Mouse (Mus musculus): ENCODE results near the gene T2. TPM values are rescaled to one million over a fixed set of nuclear protein-coding genes. Genes with fewer than 3 reads are reported as not detected.

The T2 gene
- polyA plus RNA-seq, 1 experiment from 2014 or later: 0.66 TPM

DNA sequence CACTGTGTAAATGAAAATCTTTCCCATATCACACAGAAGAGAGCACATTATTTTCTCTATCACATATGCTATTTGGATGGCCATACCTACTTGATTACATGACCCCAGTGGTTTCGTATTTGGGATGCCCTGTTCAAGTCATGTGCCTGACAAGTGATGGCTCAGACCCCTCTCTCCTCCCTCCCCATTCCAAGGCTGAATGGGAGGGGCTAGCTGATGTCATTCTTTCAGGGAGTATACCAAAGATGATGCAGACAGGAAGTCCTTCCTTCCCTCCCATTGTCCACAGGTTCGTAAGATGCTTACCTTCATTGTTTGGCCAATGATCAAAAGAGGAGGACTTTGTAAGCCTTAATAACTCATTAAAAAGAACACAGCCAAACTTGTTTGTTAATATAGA lies 13.4 kb downstream of the T2 start:
- no peaks in the 10 kb centered on the region for H3K9me3 ChIP-seq (replicated peaks)
- H3K4me3 ChIP-seq (replicated peaks): no peak overlapping the region
- H3K4me2 ChIP-seq: no peak overlapping the region
- no peaks in the 10 kb centered on the region for H3K36me3 ChIP-seq
- no peak overlapping the region for H3K27ac ChIP-seq
- no peak overlapping the region for H3K9ac ChIP-seq
- ATAC-seq (replicated peaks; ENCODE audit: low FRiP score): no peak
- 76% methylated on average over 2 of the region's 2 CpGs for WGBS
- H3K27me3 ChIP-seq: 0 out of 2 replicates have a peak, but pooled peaks cover 3% of the 10 kb centered on the region
- peaks cover 32% of the 10 kb centered on the region for H3K4me1 ChIP-seq

- ATAC-seq (replicated peaks; ENCODE audit: low FRiP score): no peak
- no peak overlapping the region for H3K9ac ChIP-seq
- H3K4me1 ChIP-seq: peaks cover 32% of the 10 kb centered on the region
- WGBS: 31% methylated on average over 13 of the region's 13 CpGs
- no peaks in the 10 kb centered on the region for H3K9me3 ChIP-seq (replicated peaks)
- no peak overlapping the region for H3K4me3 ChIP-seq (replicated peaks)
- no peak overlapping the region for H3K4me2 ChIP-seq
- H3K36me3 ChIP-seq: no peaks in the 10 kb centered on the region
- H3K27me3 ChIP-seq: 0 out of 2 replicates have a peak, but pooled peaks cover 3% of the 10 kb centered on the region
- H3K27ac ChIP-seq: no peak overlapping the region
Observed at GRCm38 (mm10) chr17:8370634-8371229, 14.9 kb downstream of the T2 start.

DNA sequence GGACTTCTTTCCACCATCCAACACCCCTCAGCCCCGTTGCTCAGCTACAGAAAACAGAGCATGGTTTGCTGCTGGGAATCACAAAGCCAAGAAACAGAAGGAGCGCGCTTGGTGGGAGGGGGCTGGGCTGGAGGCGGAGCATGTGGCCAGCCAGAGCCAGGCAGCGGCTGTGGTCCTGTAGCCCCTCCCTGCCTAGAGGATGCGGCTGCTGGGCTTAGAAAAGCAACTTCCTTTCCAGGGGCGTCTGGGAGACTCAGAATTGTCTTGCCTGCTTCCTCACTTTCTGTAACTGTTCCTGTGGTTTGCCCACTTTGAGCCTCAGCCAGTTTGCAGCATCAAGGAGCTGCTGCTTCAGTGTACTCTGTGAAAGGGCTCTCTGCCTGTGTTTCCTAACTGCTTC lies 16.0 kb downstream of the T2 start:
- H3K9ac ChIP-seq: peak overlapping the region; percentile 29
- peak overlapping the region; percentile 66 for H3K4me2 ChIP-seq

GRCm38 (mm10) chr17:8372286-8373046 lies 16.7 kb downstream of the T2 start:
- WGBS: 1% methylated on average over 18 of the region's 18 CpGs
- Histone ChIP-seq H3K36me3 (no peaks in the 10 kb centered on the region), H3K9ac (peak overlapping the region; percentile 29), H3K4me3 (replicated peaks) (peak overlapping the region; percentile 31), H3K27me3 (0 out of 2 replicates have a peak, but pooled peaks cover 3% of the 10 kb centered on the region), H3K4me2 (peak overlapping the region; percentile 66), H3K27ac (peak overlapping the region; percentile 90), H3K4me1 (peaks cover 30% of the 10 kb centered on the region), H3K9me3 (replicated peaks) (no peaks in the 10 kb centered on the region)
- peak; percentile 50 for ATAC-seq (replicated peaks; ENCODE audit: low FRiP score)

More for the DNA sequence above, 16.0 kb downstream of the T2 start:
- Histone ChIP-seq H3K4me3 (replicated peaks) (peak overlapping the region; percentile 31), H3K27me3 (0 out of 2 replicates have a peak, but pooled peaks cover 3% of the 10 kb centered on the region), H3K4me1 (peaks cover 32% of the 10 kb centered on the region), H3K9me3 (replicated peaks) (no peaks in the 10 kb centered on the region), H3K36me3 (no peaks in the 10 kb centered on the region), H3K27ac (peak overlapping the region; percentile 90)
- ATAC-seq (replicated peaks; ENCODE audit: low FRiP score): peak; percentile 91
- WGBS: 0% methylated on average over 7 of the region's 7 CpGs

DNA sequence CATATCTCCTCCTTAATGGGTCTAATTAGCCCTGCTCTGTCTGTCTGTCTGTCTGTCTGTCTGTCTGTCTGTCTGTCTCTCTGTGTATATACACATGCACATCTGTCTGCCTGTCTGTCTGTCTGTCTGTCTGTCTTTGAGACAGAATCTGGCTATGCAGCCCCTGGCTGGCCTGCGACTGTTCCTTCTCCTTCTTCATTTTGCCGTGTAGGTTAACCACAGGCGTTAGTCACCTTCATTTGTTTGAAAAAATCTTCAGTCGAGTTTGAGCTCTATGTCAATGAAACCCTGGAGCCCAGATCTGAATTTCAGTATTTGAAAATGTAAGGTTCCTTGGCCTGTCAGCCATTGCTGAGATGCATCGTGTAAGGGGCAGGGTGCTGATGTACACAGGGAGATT lies 21.5 kb downstream of the T2 start:
- Histone ChIP-seq H3K4me3 (replicated peaks) (no peak overlapping the region), H3K9ac (no peak overlapping the region), H3K27me3 (no peaks in the 10 kb centered on the region), H3K9me3 (replicated peaks) (no peaks in the 10 kb centered on the region), H3K27ac (no peak overlapping the region), H3K36me3 (no peaks in the 10 kb centered on the region), H3K4me2 (no peak overlapping the region), H3K4me1 (peaks cover 4% of the 10 kb centered on the region)
- no peak for ATAC-seq (replicated peaks; ENCODE audit: low FRiP score)
- 68% methylated on average over 5 of the region's 5 CpGs for WGBS

GRCm38 (mm10) chr17:8385441-8385840 lies 29.6 kb downstream of the T2 start:
- H3K4me2 ChIP-seq: no peak overlapping the region
- H3K27ac ChIP-seq: no peak overlapping the region
- no peaks in the 10 kb centered on the region for H3K9me3 ChIP-seq (replicated peaks)
- no peak for ATAC-seq (replicated peaks; ENCODE audit: low FRiP score)
- peaks cover 9% of the 10 kb centered on the region for H3K4me1 ChIP-seq
- no peaks in the 10 kb centered on the region for H3K36me3 ChIP-seq
- H3K4me3 ChIP-seq (replicated peaks): no peak overlapping the region
- H3K27me3 ChIP-seq: peaks cover 34% of the 10 kb centered on the region
- H3K9ac ChIP-seq: no peak overlapping the region
- 95% methylated on average over 2 of the region's 2 CpGs for WGBS

GRCm38 (mm10) chr17:8388463-8388862 lies 32.7 kb downstream of the T2 start:
- Histone ChIP-seq H3K4me2 (peak overlapping the region; percentile 56), H3K4me3 (replicated peaks) (peak overlapping the region; percentile 30), H3K9me3 (replicated peaks) (no peaks in the 10 kb centered on the region), H3K27me3 (peaks cover 50% of the 10 kb centered on the region), H3K27ac (no peak overlapping the region), H3K9ac (no peak overlapping the region), H3K4me1 (peaks cover 9% of the 10 kb centered on the region), H3K36me3 (no peaks in the 10 kb centered on the region)
- no peak for ATAC-seq (replicated peaks; ENCODE audit: low FRiP score)
- WGBS: 1% methylated on average over 13 of the region's 13 CpGs

DNA sequence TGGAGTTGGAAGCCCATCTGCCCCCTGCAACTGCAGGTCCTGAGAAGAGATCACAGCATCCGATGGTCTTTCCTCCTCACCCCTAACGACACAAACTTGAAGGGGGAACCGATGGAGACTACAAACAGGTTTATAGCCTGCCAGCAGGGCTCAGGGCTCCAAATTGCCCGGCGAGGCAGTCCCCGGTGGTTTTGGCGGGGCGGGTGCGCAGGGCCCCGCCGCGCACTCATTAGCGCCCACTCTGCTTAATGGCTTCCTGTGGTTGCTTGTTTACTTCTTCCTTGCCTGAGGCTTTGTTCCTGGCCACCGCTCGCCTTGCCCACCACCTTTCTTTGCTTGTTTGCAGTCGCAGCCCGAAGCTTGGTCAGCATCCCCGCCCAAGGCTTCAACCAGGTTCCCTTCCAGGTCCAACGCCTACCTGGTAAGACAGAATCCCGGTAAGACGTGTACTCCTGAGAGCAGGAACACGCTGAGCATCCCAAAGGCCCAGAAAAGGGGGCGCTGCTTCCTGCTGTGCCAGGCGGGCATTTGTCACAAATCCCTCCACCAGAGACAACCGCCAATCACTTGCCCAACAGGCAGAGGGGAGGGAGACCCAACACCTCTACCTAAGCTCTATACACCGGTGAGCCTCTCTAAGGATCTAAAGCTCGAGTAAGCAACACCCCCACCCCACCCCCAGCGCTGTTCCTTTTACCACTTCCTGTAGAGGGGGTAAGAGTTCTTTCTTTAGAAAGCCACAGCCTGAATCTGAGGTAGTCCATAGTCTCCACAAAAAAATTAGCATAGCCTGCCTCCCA lies 33.4 kb downstream of the T2 start:
- Histone ChIP-seq H3K27ac (no peak overlapping the region), H3K9me3 (replicated peaks) (no peaks in the 10 kb centered on the region), H3K36me3 (no peaks in the 10 kb centered on the region), H3K4me1 (peaks cover 9% of the 10 kb centered on the region), H3K9ac (no peak overlapping the region), H3K27me3 (peaks cover 50% of the 10 kb centered on the region), H3K4me3 (replicated peaks) (peak overlapping the region; percentile 30), H3K4me2 (peak overlapping the region; percentile 56)
- 0 out of 2 replicates have a peak, but pooled peaks have one; percentile 52 for ATAC-seq (replicated peaks; ENCODE audit: low FRiP score)
- WGBS: 0% methylated on average over 28 of the region's 28 CpGs

- H3K4me3 ChIP-seq (replicated peaks): peak overlapping the region; percentile 30; the same call in 1 of the 2 replicates
- H3K36me3 ChIP-seq: no peaks in the 10 kb centered on the region
- peaks cover 9% of the 10 kb centered on the region for H3K4me1 ChIP-seq
- no peak overlapping the region for H3K9ac ChIP-seq
- no peak overlapping the region for H3K27ac ChIP-seq
- WGBS: 4% methylated on average over 10 of the region's 10 CpGs
- H3K27me3 ChIP-seq: peaks cover 50% of the 10 kb centered on the region
- no peaks in the 10 kb centered on the region for H3K9me3 ChIP-seq (replicated peaks)
- ATAC-seq (replicated peaks; ENCODE audit: low FRiP score): no peak
- H3K4me2 ChIP-seq: peak overlapping the region; percentile 56
Observed at GRCm38 (mm10) chr17:8389790-8390095, 34.0 kb downstream of the T2 start.

DNA sequence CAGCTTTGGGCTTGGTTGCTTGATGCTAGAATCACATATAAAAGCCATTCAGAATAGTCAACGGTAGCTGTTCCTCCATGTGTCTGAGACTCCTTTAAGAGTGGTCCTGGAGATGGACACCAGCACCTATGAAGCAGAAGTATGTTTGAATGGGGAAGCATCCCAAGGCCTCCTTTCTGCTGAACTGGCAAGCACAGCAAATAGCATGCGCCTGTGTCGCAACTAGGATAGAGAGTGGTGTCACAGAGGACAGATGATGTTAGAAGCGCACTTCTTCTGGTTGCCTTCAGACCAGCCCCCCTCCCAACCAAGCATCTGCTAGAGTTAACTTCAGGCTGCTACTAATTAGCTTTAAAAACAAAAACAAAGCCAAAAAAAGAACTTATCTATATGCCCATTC lies 34.7 kb downstream of the T2 start:
- Histone ChIP-seq H3K27me3 (peaks cover 50% of the 10 kb centered on the region), H3K4me3 (replicated peaks) (no peak overlapping the region), H3K9ac (no peak overlapping the region), H3K9me3 (replicated peaks) (no peaks in the 10 kb centered on the region), H3K27ac (no peak overlapping the region), H3K4me2 (no peak overlapping the region), H3K4me1 (peaks cover 9% of the 10 kb centered on the region), H3K36me3 (no peaks in the 10 kb centered on the region)
- ATAC-seq (replicated peaks; ENCODE audit: low FRiP score): no peak
- 69% methylated on average over 4 of the region's 4 CpGs for WGBS

DNA sequence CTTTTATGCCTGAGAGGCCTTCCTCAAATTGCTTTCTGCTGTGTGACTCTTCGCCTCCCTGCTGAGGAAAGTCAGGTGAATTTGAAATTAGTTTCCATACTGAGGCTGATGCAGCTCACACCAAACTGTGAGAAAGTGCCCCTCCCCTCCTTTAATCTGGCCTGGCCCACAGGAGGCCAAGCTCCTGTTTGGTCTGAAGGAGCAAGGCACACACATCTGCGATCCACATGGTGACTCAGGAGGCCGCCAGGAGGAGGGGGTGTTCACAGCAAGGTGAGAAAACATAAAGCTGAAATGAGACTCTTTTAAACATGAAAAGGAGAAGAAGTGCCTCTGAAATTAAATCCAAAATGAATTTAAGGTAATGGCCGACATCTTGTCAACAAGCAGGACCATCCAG lies 40.6 kb downstream of the T2 start:
- WGBS: 52% methylated on average over 4 of the region's 4 CpGs
- no peak overlapping the region for H3K4me3 ChIP-seq (replicated peaks)
- no peak for ATAC-seq (replicated peaks; ENCODE audit: low FRiP score)
- H3K9ac ChIP-seq: no peak overlapping the region
- no peaks in the 10 kb centered on the region for H3K9me3 ChIP-seq (replicated peaks)
- no peaks in the 10 kb centered on the region for H3K4me1 ChIP-seq
- H3K36me3 ChIP-seq: no peaks in the 10 kb centered on the region
- H3K27ac ChIP-seq: no peak overlapping the region
- peaks cover 6% of the 10 kb centered on the region; the same call in 1 of the 2 replicates for H3K27me3 ChIP-seq
- H3K4me2 ChIP-seq: no peak overlapping the region

DNA sequence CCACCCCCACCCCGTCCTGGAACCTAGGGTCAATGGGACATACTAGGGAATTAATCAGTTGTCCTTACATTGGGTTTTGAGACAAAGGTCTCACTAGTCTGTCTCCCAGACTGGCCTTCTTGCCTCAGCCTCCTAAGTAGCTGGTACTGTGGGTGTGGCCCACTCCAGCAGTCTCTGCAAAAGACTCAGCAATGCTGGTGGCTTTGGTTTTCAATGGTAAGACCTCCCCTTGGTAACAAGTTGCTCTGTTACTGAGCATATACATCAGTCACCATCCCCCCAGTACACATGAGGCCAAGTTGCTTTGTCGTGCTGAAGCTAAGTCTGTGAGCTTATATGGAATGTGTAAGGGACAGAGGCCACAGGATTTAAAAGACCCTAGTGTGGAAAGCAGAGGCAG lies 42.2 kb downstream of the T2 start:
- H3K27ac ChIP-seq: no peak overlapping the region
- 73% methylated on average over 2 of the region's 2 CpGs for WGBS
- no peaks in the 10 kb centered on the region for H3K9me3 ChIP-seq (replicated peaks)
- H3K36me3 ChIP-seq: no peaks in the 10 kb centered on the region
- no peaks in the 10 kb centered on the region for H3K27me3 ChIP-seq
- no peak for ATAC-seq (replicated peaks; ENCODE audit: low FRiP score)
- no peaks in the 10 kb centered on the region for H3K4me1 ChIP-seq
- H3K4me3 ChIP-seq (replicated peaks): no peak overlapping the region
- no peak overlapping the region for H3K9ac ChIP-seq
- H3K4me2 ChIP-seq: no peak overlapping the region

Measured in kidney, embryonic 15.5 days (tissue).